Mouse (Mus musculus) adrenal gland, adult (tissue): ENCODE measurements around the gene Fgf5.

Source experiments
- DNase-seq, 2 experiments: peaks; one replicate each; pipeline ENCODE4 v3.0.0; 2022 to 2023; ENCODE audit warnings: low spot score in 1 of 2; ENCODE audit not compliant: inconsistent age in 2 of 2

The Fgf5 gene

GRCm38 (mm10) chr5:98300079-98300478 is 46.1 kb downstream of the Fgf5 start:
- no peak for DNase-seq

- no peak for DNase-seq
Observed at GRCm38 (mm10) chr5:98305673-98306072, 51.7 kb downstream of the Fgf5 start.

- no peak for DNase-seq
Observed at GRCm38 (mm10) chr5:98306528-98306927, 52.5 kb downstream of the Fgf5 start.

GRCm38 (mm10) chr5:98326625-98327024 is 72.6 kb downstream of the Fgf5 start:
- no peak for DNase-seq
